Mouse (Mus musculus) lung, adult 2 months (tissue): Measurements from ENCODE around the gene Slc17a9.

Experiments used
- CTCF ChIP-seq: fragments of 200-500 bp; IDR thresholded peaks from 2 replicates; pipeline ENCODE4 v1.5.1; 2011; ENCODE audit warnings: mild to moderate bottlenecking, low read length, control low read depth; ENCODE audit not compliant: insufficient read depth
- POLR2A ChIP-seq: fragments of 200-500 bp; IDR thresholded peaks from 2 replicates; pipeline ENCODE4 v1.6.1; 2011; ENCODE audit warnings: low read depth, mild to moderate bottlenecking, control low read depth, low read length, borderline replicate concordance; ENCODE audit errors: extremely low read depth

DNA sequence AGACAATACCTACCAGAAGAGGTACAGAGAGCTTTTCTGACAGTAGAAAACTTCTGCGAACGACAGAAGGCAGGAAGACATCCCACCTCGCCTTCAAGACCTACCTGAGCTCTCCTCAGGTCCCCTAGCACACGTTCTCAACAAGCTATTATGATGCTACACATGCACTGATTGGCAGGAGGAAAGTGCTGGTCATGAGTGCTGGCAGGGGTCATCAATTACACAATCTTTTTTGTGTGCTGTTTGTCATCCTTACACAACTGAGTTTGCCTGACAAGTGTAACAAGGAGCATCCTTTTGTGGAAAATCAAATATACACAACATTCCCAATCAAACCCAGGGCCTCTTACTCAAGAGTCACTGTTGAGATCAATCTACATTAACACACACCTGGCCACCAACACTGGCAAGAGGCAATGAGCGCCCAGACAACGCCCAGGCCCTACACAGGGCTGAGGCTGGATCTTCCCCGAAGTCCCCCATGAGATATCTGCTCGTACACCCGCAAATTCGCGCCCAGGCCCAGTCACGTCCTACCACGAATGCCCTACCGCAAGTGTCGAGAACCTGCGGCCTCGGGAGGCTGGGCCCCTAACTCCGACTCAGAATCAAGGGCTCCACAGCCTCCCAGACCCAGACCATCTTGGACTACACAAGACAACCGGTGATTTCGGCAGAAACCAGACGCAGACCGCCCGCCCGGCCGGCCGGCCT is 23.9 kb upstream of the Slc17a9 start:
- TF ChIP-seq CTCF (no peak), POLR2A (no peak)
